In the genomic region with DNA sequence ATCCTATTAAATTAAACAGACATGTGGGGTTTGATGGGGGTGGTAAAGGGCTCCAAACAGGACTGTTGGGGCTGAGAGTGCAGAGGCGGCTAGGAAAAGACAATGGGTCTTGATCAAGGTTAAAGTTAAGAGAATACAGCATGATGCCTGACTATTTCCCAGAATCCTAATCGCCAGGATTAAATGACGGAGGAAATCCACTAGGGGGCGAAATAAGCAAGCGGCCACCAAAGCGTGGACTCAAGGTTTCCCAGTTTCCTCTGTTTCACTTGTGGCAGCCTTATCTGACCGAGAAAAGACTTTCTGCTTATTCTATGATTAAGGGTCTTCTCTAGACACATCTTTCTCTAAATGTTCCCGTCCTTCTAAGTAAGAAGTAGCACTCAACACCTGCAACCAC, we compare ENCODE assay signal across 9 mouse cellular contexts. TPM values are rescaled to one million over a fixed set of nuclear protein-coding genes. Genes with fewer than 3 reads are reported as not detected.
A peak's percentile ranks its signal among the peaks of the same experiment; 100 is the strongest.
DNase-seq lines count a peak whose midpoint lies in the region; ATAC-seq lines count a peak whose summit lies in the region.
"Had no signal": no experiment of that assay in that cellular context is flagged by ENCODE, and none has a peak within 500 bp of the region (broad histone marks: within the 10 kb centered on the region; RNA-seq: fewer than 3 reads in every experiment).

No protein-coding gene starts in this region.

- ATAC-seq in frontal cortex, adult (ENCODE audit: low TSS enrichment) = peak; percentile 75; the same call in 1 of the 2 replicates
- ATAC-seq in embryonic facial prominence, embryonic 14.5 days (ENCODE audit: low read depth) = no peak
- ATAC-seq in erythroblast, adult 5-6 weeks (replicated peaks; ENCODE audit: low FRiP score, poor library complexity, severe bottlenecking) = no peak

- H3K27me3 ChIP-seq in embryonic facial prominence, embryonic 14.5 days (replicated peaks; ENCODE audit: control insufficient read depth, insufficient read depth, low read length) = no peaks in the 10 kb centered on the region

- WGBS in embryonic facial prominence, embryonic 14.5 days = 30% methylated on average over 8 of the region's 8 CpGs

- no peak for DNase-seq in frontal cortex, postnatal 25 days (ENCODE audit: low spot score in 2 of 2)
- peak; percentile 3 for DNase-seq in thymus, postnatal 0 days (ENCODE audit: low spot score)
- DNase-seq in thymus, adult 18-20 months = no peak
- DNase-seq in embryonic facial prominence, embryonic 14.5 days (ENCODE audit: low spot score) = peak; percentile 12
- peak; percentile 6 for DNase-seq in testis, postnatal 14 days (ENCODE audit: low spot score)
- no peak for DNase-seq in left cerebral cortex, postnatal 36 days (ENCODE audit: low spot score in 2 of 2)

- intact Hi-C loops in left cerebral cortex, postnatal 36 days (cut with DNase I) = no loop called here

- H3K9ac ChIP-seq in embryonic facial prominence, embryonic 14.5 days (ENCODE audit: low read depth, low read length) = no peak overlapping the region

- no peak overlapping the region for H3K27ac ChIP-seq in embryonic facial prominence, embryonic 14.5 days (replicated peaks; ENCODE audit: low read depth, low read length)

- H3K9me3 ChIP-seq in embryonic facial prominence, embryonic 14.5 days (ENCODE audit: control insufficient read depth, low read length) = no peaks in the 10 kb centered on the region

- no peak overlapping the region for H3K4me3 ChIP-seq in embryonic facial prominence, embryonic 14.5 days (ENCODE audit: low read depth, low read length)
- H3K4me3 ChIP-seq: myocyte had no signal

- no peak overlapping the region for H3K4me2 ChIP-seq in embryonic facial prominence, embryonic 14.5 days (ENCODE audit: low read depth, low read length)

- no peaks in the 10 kb centered on the region for H3K4me1 ChIP-seq in embryonic facial prominence, embryonic 14.5 days (ENCODE audit: control insufficient read depth, insufficient read depth, low read length)

- H3K36me3 ChIP-seq in embryonic facial prominence, embryonic 14.5 days (ENCODE audit: control insufficient read depth, insufficient read depth, low read length) = no peaks in the 10 kb centered on the region

RNA-seq across cellular contexts. Expression of a gene that starts 31.2 kb away (rescaled TPM):
- 0.08 and 0.27 TPM in 2 replicates for polyA plus RNA-seq in thymus, postnatal 0 days (2015; fragmentation: Nextera tagmentation; extraction: Ambion mirVana)
- polyA plus RNA-seq in embryonic facial prominence, embryonic 14.5 days (2014; fragmentation: Nextera tagmentation; extraction: Ambion mirVana) = 1.2 TPM in 2 replicates
- not detected in 2 replicates for total RNA-seq in erythroblast, adult 5-6 weeks (2015; ENCODE audit: low replicate concordance)
- not detected in 2 replicates for total RNA-seq in erythroblast, adult 5-6 weeks (2017; ENCODE audit: low replicate concordance)
- 10 to 100 TPM; 30.2 to 39.8 TPM for total RNA-seq in left cerebral cortex, postnatal 36 days (2021)

Comparison
In these comparisons a context has a peak if more than half of its experiments do, and no peak if none do; other contexts are left out.
1. DNase-seq: peak in thymus, postnatal 0 days (single experiment), embryonic facial prominence, embryonic 14.5 days (single experiment) and testis, postnatal 14 days (single experiment); none in frontal cortex, postnatal 25 days (0 of 2), thymus, adult 18-20 months (0 of 2) and left cerebral cortex, postnatal 36 days (0 of 2).
2. RNA of a gene that starts 31.2 kb away (total RNA-seq): 30.2 to 39.8 TPM in left cerebral cortex, postnatal 36 days; not detected in erythroblast, adult 5-6 weeks; every median in the first group is over 10 times any median in the second.